Mouse (Mus musculus) heart, embryonic 11.5 days (tissue): ENCODE measurements around the gene Ssh2. TPM values are rescaled to one million over a fixed set of nuclear protein-coding genes. Genes with fewer than 3 reads are reported as not detected.

Experiments used
- ATAC-seq: fragments of 200-750 bp; cut with Nextera tagmentation; replicated peaks from 2 replicates; pipeline ENCODE4 v1.8.0; 2017; ENCODE audit warnings: moderate library complexity; ENCODE audit not compliant: insufficient number of reproducible peaks, low FRiP score, low TSS enrichment
- H3K27ac ChIP-seq: fragments of 300-500 bp; sonication (generic); 2 replicates; pipeline ENCODE4 v1.5.1; 2014; ENCODE audit warnings: mild to moderate bottlenecking, low read depth, low read length
- H3K27me3 ChIP-seq: fragments of 300-500 bp; sonication (generic); 2 replicates; pipeline ENCODE4 v1.6.1; 2014; ENCODE audit warnings: mild to moderate bottlenecking, low read length, mixed read lengths; ENCODE audit not compliant: control insufficient read depth, insufficient read depth
- H3K36me3 ChIP-seq: fragments of 300-500 bp; sonication (generic); 2 replicates; pipeline ENCODE4 v1.6.1; 2014; ENCODE audit warnings: mild to moderate bottlenecking, low read length, moderate library complexity, mixed read lengths; ENCODE audit not compliant: control insufficient read depth, insufficient read depth
- H3K4me1 ChIP-seq: fragments of 300-500 bp; sonication (generic); 2 replicates; pipeline ENCODE4 v1.6.1; 2014; ENCODE audit warnings: low read length; ENCODE audit not compliant: control insufficient read depth, insufficient read depth
- H3K4me2 ChIP-seq: fragments of 300-500 bp; sonication (generic); 2 replicates; pipeline ENCODE4 v1.6.1; 2014; ENCODE audit warnings: mild to moderate bottlenecking, moderate library complexity
- H3K4me3 ChIP-seq: fragments of 300-500 bp; sonication (generic); 2 replicates; pipeline ENCODE4 v1.5.1; 2014; ENCODE audit warnings: low read depth, low read length
- H3K9ac ChIP-seq: fragments of 300-500 bp; sonication (generic); 2 replicates; pipeline ENCODE4 v1.6.1; 2014; ENCODE audit warnings: mild to moderate bottlenecking, low read depth, low read length, moderate library complexity
- H3K9me3 ChIP-seq: fragments of 300-500 bp; sonication (generic); replicated peaks from 2 replicates; pipeline ENCODE4 v1.6.1; 2016; ENCODE audit warnings: low read length; ENCODE audit not compliant: control insufficient read depth
- WGBS: fragments of 180-500 bp; shearing (Covaris S2); extraction: QIAGEN DNeasy Blood & Tissue Kit; methylation state at CpG from one replicate; pipeline ENCODE4 v1.1.7; 2014; ENCODE audit not compliant: insufficient replicate concordance; 5-methylcytosine and 5-hydroxymethylcytosine counted together
- polyA plus RNA-seq: library from polyadenylated mRNA; unstranded; fragments of >200 nt; fragmentation: Nextera tagmentation; extraction: Ambion mirVana; gene quantifications from 2 replicates; pipeline ENCODE4 v1.2.1, GENCODE M21; 2014

Ssh2 gene
- polyA plus RNA-seq, 1 experiment from 2014 or later, result 22.8 TPM

DNA sequence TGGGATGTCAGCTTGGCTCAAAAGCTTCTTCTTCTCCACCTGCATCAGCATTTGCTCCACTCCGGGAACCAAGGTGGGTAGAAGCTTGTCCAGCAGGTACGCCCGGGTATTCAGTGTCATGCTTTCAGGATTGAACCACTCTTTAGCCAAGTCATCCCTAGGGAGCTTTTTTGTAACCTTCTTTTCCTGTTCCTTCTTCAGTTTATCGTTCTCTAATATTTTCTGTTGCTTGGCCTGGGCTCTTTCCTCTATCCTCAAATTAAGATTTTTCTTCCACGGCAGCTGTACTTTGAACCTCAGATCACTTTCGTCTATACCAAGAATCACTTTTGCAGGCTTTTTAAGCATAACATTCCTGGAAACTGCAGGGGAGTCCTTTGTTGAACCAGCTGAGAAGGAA is 27.2 kb upstream of the Ssh2 start, which contains the start of gene Efcab5:
TSS of gene Efcab5 (minus strand) at position 101 of the 400 bp plus-strand sequence.
- WGBS, result 81% methylated on average over 6 of the region's 6 CpGs

DNA sequence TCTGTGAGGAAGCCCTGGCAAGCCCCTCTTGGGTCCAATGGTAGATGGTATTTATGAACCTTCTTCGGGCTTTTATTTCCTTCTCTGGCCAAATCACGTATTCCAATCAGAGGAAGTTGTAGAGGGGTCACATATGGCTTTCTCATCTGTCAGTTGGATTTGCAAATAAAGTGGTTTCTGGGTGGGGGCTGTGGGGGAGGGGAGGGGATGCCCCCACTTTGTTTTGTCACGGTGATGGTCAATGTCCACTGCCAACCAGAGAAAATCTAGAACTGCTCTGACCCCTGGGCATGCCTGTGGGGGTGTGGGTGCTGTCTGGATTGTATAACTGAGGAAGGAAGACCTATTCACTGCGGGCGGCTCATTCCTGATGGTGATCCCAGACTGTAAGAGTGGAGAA is 22.7 kb upstream of the Ssh2 start:
- H3K4me1 ChIP-seq, result peaks cover 18% of the 10 kb centered on the region
- no peak overlapping the region for H3K9ac ChIP-seq
- no peak overlapping the region for H3K4me2 ChIP-seq
- no peak overlapping the region for H3K27ac ChIP-seq
- H3K4me3 ChIP-seq, result no peak overlapping the region
- H3K36me3 ChIP-seq, result no peaks in the 10 kb centered on the region
- no peaks in the 10 kb centered on the region for H3K9me3 ChIP-seq
- no peak for ATAC-seq
- no peaks in the 10 kb centered on the region for H3K27me3 ChIP-seq
- WGBS, result 70% methylated on average over 5 of the region's 5 CpGs

More for the DNA sequence above, 27.2 kb upstream of the Ssh2 start, which contains the start of gene Efcab5:
- no peaks in the 10 kb centered on the region for H3K27me3 ChIP-seq
- H3K36me3 ChIP-seq, result no peaks in the 10 kb centered on the region
- H3K4me3 ChIP-seq, result no peak within 1 kb of the TSS
- no peak within 1 kb of the TSS for H3K9ac ChIP-seq
- H3K4me1 ChIP-seq, result no peaks in the 10 kb centered on the region
- H3K4me2 ChIP-seq, result no peak within 1 kb of the TSS
- H3K9me3 ChIP-seq, result no peaks in the 10 kb centered on the region
- ATAC-seq, result no peak
- H3K27ac ChIP-seq, result no peak within 1 kb of the TSS

DNA sequence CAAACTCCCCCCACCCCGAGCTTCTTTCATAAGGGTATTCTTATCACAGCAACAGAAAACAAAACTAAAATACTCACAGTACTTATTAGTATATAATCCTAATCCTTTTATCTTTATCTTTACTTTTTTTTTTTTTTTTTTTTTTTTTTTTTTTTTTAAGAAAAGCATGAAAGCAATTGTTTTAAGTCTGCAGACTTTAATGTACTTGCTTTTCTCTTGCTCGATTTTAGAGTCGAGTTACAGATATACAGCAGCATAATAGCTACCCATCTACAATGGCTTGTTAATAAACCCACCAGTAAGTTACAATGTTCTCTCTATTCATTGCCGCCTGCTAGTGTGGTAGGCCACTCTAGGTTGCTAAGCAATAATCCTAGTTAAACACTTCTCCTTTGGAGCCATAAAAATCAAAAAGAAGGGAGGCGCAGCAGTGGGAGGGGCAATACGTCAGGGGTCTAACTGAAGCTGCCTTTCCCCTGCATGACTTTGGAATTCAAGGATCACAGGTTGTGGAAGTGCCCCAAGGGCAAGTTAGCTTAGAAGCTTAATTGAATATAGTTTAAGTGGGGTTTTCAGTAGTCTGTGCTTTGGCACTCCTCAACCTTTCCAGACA is 22.0 kb upstream of the Ssh2 start:
- no peaks in the 10 kb centered on the region for H3K27me3 ChIP-seq
- peaks cover 18% of the 10 kb centered on the region for H3K4me1 ChIP-seq
- H3K36me3 ChIP-seq, result no peaks in the 10 kb centered on the region
- no peak overlapping the region for H3K4me3 ChIP-seq
- no peaks in the 10 kb centered on the region for H3K9me3 ChIP-seq
- no peak overlapping the region for H3K27ac ChIP-seq
- H3K4me2 ChIP-seq, result no peak overlapping the region
- WGBS, result 57% methylated on average over 6 of the region's 6 CpGs
- no peak for ATAC-seq
- H3K9ac ChIP-seq, result no peak overlapping the region

DNA sequence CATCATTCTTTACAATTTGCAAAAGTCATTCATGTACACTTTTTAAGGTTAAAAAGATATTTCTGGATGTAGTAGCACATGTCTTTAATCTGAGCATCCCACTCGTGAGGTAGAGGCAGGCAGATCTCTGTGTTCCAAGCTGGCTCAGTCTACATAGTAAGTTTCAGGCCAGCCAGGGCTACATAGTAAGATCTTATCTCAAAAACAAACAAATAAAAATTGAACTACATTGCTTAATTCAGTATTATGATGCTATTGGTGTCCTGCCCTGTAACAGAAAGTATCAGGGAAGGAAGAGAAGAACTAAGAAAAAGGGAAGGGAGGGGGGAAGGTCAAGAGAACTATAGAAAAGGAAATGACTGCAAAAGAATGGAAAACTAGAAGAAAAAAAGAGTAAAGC is 21.3 kb upstream of the Ssh2 start:
- peaks cover 18% of the 10 kb centered on the region for H3K4me1 ChIP-seq
- WGBS, result 56% methylated on average over 1 of the region's 1 CpGs
- no peaks in the 10 kb centered on the region for H3K36me3 ChIP-seq
- ATAC-seq, result no peak
- H3K27ac ChIP-seq, result peak overlapping the region; percentile 67; the same call in 1 of the 2 replicates
- H3K9me3 ChIP-seq, result no peaks in the 10 kb centered on the region
- no peaks in the 10 kb centered on the region for H3K27me3 ChIP-seq
- H3K4me3 ChIP-seq, result no peak overlapping the region
- H3K9ac ChIP-seq, result no peak overlapping the region
- no peak overlapping the region for H3K4me2 ChIP-seq

DNA sequence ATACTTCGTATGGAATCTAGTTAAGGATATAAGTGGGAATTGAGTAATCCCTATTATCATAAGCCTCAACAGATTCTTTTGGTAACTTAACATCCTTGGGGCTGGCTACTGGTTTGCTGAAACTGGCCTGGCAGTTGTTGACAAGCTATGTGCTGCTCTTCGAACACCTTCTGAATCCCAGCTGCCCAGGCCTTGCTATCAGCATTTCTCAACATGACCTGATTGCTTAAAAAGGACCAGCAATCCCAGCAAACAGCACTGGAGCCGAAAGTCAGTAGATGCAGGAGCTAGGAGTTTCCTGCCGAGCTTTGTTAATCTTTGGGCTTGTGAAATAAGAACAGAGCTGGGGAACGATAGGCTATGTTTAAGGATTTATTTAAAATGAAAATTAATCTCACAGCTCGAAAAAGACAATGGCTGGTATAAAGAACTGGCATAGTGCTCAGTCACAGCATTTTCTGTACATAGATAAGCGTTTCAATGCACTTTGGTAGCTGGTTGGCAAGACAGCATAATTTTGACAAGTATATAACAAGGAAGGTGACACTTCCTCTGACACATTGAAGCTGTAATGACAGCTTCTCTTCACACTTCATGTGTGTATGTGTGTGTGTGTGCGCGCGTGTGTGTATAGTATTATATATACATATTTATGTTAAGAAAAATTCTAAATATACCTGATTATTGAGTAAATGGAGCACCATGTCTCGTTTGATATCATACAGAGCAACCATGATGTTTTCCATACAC is 20.6 kb upstream of the Ssh2 start:
- WGBS, result 50% methylated on average over 11 of the region's 11 CpGs
- H3K9me3 ChIP-seq, result no peaks in the 10 kb centered on the region
- H3K36me3 ChIP-seq, result no peaks in the 10 kb centered on the region
- no peaks in the 10 kb centered on the region for H3K27me3 ChIP-seq
- no peak overlapping the region for H3K9ac ChIP-seq
- H3K27ac ChIP-seq, result peak overlapping the region; percentile 67
- ATAC-seq, result no peak
- H3K4me2 ChIP-seq, result no peak overlapping the region
- peaks cover 18% of the 10 kb centered on the region for H3K4me1 ChIP-seq
- H3K4me3 ChIP-seq, result no peak overlapping the region

DNA sequence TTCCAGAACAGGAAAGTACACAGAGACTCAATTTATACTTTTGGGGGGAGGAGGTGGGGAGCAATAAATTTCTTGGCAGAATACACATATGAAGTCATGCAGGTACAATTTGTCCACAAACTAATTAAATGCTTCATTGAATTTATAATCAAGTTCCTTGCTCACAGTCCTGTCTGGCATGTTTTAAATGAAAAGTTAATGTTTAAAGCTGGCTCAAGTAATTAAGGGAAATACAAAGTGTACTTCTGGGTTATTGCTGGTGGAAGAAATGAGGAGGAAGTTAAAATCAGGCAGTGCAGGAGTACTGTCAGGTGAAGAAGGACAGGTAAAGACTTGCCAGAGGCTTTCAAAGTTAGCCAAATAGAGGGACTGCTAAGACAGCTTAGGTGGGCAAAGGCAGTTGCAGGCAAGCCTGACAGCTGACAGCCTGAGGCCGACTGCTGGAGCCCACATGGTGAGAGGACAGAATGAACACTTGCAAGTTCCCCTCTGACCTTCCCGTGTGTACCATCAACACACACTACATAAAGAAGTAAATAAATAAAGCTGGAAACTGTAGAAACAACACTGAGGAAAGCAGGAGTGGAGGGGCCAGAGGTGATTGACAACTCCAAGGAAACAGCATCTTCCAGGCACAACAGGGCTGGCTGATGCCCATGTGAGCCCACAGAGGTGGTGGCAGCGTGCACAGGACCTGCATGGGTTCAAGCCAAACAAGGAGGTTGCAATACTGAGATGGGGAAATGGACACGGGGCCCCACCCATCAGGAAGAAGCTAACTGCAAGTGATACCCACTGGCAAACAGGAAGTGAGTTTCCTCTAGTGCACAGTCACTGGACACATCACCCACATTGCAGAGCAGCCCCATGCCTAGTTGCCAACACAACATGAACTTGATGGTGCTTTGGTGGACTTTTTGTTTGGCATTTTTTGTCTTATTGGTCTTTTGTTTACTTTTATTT is 19.6 kb upstream of the Ssh2 start:
- Histone ChIP-seq H3K4me2 (no peak overlapping the region), H3K9me3 (no peaks in the 10 kb centered on the region), H3K4me1 (peaks cover 18% of the 10 kb centered on the region), H3K27me3 (no peaks in the 10 kb centered on the region), H3K36me3 (no peaks in the 10 kb centered on the region), H3K4me3 (no peak overlapping the region), H3K27ac (peak overlapping the region; percentile 67), H3K9ac (no peak overlapping the region)
- no peak for ATAC-seq
- 41% methylated on average over 4 of the region's 4 CpGs for WGBS

DNA sequence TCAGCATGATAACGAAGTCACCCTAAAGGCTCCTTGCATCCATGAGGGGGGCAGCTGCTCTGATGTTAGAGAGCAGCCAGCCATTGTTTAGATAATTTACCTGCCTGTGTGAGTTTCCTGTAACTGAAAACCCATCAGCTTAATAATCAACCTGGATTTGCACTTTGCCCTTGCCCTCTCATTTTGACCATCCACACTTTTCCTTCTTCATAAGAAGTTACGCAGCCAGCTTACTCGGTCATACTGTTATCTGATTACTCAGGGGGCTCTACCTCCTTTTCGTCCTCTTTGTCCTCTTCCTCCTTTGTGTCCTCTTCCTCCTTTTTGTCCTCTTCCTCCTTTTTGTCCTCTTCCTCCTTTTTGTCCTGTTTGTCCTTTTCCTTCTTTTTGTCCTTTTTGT is 16.5 kb upstream of the Ssh2 start:
- Histone ChIP-seq H3K9me3 (no peaks in the 10 kb centered on the region), H3K4me1 (peaks cover 18% of the 10 kb centered on the region), H3K4me3 (no peak overlapping the region), H3K4me2 (no peak overlapping the region), H3K9ac (no peak overlapping the region), H3K36me3 (no peaks in the 10 kb centered on the region), H3K27me3 (no peaks in the 10 kb centered on the region), H3K27ac (no peak overlapping the region)
- 56% methylated on average over 4 of the region's 4 CpGs for WGBS
- no peak for ATAC-seq

DNA sequence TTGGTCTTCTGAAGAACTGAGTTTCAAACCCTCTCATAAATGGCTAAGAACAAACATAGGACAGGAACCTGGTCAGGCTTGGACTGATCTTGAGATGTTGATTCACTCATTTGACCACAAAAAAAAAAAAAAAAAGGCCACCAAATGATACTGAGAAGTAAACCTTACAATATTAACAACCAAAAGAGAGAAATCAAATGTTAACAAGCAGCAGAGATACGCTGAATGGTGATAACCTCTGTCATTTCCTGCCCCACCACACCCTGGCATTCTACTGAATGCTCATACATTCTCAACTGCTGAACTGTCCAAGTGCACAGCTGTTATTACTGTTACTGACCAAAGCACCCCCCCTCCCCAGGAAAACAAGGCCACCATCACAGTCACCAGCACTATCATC is 15.4 kb upstream of the Ssh2 start:
- Histone ChIP-seq H3K27ac (no peak overlapping the region), H3K9ac (no peak overlapping the region), H3K9me3 (no peaks in the 10 kb centered on the region), H3K4me2 (no peak overlapping the region), H3K4me1 (peaks cover 9% of the 10 kb centered on the region), H3K27me3 (no peaks in the 10 kb centered on the region), H3K4me3 (no peak overlapping the region), H3K36me3 (no peaks in the 10 kb centered on the region)
- WGBS, result 66% methylated on average over 1 of the region's 1 CpGs
- no peak for ATAC-seq
